Mouse (Mus musculus) adrenal gland, postnatal 0 days (tissue): ENCODE results near the gene Elmod3. TPM values are rescaled to one million over a fixed set of nuclear protein-coding genes. Genes with fewer than 3 reads are reported as not detected.

Experiments
- polyA plus RNA-seq: library from polyadenylated mRNA; unstranded; fragments of >200 nt; fragmentation: Nextera tagmentation; extraction: Ambion mirVana; gene quantifications from 2 replicates; pipeline ENCODE4 v1.2.1, GENCODE M21; 2015

Gene Elmod3
- 11.5 and 21.9 TPM in 2 replicates for polyA plus RNA-seq

GRCm38 (mm10) chr6:72597956-72598753 is at the start of gene Elmod3, which contains the start of gene Retsat:
Gene Elmod3, minus strand, starts transcription at chr6:72598413.
Gene Retsat, plus strand, starts transcription at chr6:72598475.

DNA sequence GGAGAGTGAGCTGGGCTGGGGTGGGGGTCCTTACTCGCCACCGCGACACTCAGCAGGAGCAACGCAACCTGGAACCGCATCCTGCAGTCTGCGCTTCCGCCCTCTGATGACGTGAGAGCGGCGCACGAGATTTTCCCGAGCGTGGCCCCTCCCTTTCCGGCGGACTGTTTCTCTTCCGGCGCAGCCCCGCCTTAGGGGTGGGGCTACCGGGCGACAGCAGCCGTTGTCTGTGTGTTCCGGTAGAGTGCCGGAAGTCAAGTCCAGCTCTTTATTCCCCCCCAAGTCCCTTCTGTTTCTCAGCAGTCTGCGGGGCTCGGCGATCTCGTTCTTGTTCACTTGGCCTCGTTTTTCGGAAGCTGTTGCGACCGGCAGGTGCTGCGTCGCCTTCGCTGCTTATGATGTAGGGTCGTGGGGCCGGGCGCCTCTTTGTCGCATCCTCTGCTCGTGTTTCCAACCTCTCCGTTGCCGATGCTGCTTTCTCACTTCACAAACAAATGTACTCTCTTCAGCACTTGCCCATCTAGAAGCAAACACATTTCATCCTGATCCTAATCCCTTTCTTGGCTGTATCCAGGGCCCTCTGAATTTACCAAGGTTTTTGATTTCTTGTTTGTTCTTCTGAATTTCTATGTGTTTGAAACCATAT is 18.6 kb upstream of the Elmod3 start, which contains the start of gene Tgoln1:
Gene Tgoln1, minus strand, starts transcription at position 358 of the 646 bp plus-strand sequence.

GRCm38 (mm10) chr6:72544283-72544987 is 53.8 kb downstream of the Elmod3 start, which contains the start of gene Capg:
Gene Capg, plus strand, starts transcription at chr6:72544391.

DNA sequence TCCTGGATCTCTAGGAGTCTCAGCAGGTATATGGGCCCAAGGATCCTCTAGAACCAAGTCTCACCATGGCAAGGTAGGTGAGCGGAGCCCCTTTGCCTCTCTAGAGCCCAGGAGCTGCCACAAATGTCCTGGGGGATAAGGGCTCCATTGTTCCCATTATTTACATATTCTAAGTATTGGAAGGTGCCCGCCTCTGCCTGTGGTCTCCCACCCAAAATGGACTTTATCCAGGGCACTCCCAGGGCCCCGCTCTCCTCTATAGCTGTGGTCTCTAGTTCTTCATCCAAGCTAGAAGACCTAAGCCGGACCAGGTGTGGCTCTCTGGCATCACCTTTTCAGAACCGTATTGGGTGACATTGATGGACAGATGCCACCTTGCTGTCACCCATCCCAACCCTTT is 76.6 kb downstream of the Elmod3 start, which contains the start of gene Sh2d6:
Gene Sh2d6, minus strand, starts transcription at position 101 of the 400 bp plus-strand sequence.

Other genes starting within 250 kb of the Elmod3 start
- 14.2 and 17.5 TPM in 2 replicates for gene Tmem150a, start 243.0 kb downstream of the Elmod3 start, polyA plus RNA-seq
- 235 and 553 TPM in 2 replicates for gene Rnf181, start 231.5 kb downstream of the Elmod3 start, polyA plus RNA-seq
- 69.2 and 73.9 TPM in 2 replicates for gene Vamp5, start 217.9 kb downstream of the Elmod3 start, polyA plus RNA-seq
- 239 and 264 TPM in 2 replicates for gene Vamp8, start 207.7 kb downstream of the Elmod3 start, polyA plus RNA-seq
- gene Ggcx, start 184.1 kb downstream of the Elmod3 start, polyA plus RNA-seq = 13.8 and 27.7 TPM in 2 replicates
- gene Mat2a, start 158.9 kb downstream of the Elmod3 start, polyA plus RNA-seq = 168 and 223 TPM in 2 replicates
- gene Sh2d6, start 76.7 kb downstream of the Elmod3 start, polyA plus RNA-seq = 0.40 and 0.41 TPM in 2 replicates
- 136 and 161 TPM in 2 replicates for gene Capg, start 54.0 kb downstream of the Elmod3 start, polyA plus RNA-seq
- 30.3 and 63.9 TPM in 2 replicates for gene Retsat, start 62 bp upstream of the Elmod3 start, polyA plus RNA-seq
- gene Tgoln1, start 18.6 kb upstream of the Elmod3 start, polyA plus RNA-seq = 37.9 and 61.3 TPM in 2 replicates
- gene Tcf7l1, start 190.8 kb upstream of the Elmod3 start, polyA plus RNA-seq = 12.9 and 13.8 TPM in 2 replicates